Mouse (Mus musculus) retina, postnatal 1 day (tissue): ENCODE results near the gene Sash1.
A peak's percentile ranks its signal among the peaks of the same experiment; 100 is the strongest.
"Not testable (repeated sequence)": the region's sequence is repeated elsewhere in the genome, so short reads cannot be mapped to it uniquely, and the experiment has no call there.

Experiments used
- DNase-seq: peaks from one replicate; pipeline ENCODE4 v3.0.0-alpha.2; 2012

Gene Sash1

DNA sequence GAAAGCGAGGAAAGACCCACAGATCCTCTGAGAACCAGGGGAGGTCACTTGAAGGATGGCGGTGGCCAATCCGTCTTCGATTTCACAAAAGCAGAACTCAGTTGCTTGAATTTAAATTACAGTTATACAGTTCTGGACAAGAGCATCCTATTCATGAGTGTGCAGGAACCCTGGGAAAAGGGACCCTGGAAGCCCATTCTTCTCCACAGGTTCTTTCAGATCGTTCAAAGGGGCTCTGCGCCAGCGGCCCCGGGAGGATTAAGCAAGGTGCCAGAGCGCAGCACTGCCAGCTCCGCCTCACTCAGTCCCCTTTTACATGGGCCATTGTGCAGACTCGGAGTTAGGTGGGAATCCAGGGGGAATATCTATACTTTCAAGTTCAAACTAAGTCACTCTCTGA lies 136.3 kb downstream of the Sash1 start:
- DNase-seq, result no peak

DNA sequence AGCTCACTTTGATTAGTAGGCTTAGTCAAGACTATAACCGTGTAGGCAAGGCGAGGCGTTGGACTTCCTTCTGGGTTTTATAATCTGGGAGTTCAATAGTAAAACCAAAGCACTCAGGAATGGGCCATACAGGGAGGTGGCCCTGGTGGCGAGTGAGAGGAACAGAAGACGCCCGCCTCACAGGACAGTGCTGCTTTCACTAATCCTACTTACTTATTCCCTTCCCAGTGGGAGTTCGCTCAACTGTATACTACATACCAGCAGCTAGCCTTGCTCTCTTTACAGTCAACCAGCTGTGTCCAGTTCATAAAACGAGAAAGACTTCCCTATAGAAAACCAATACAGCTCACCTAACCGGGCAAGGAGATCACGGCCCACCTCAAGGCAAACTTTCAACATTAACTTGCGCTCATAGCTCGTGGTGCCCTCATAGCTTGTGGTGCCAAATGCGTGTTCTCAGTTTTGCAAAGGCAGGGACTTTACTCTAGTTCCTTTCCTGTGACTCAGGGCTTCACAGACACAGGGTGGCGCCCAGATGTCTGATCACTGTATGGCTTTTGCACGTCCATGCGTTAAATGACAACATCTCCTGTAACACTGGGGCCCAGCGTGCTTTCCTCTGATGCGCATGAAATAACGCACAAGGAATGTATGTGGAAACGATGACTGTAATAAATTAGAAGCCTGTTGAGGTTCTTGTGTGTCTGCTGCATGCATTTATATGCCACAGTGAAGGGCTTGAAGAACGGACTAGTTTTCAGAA lies 138.2 kb downstream of the Sash1 start:
- no peak for DNase-seq

- DNase-seq, result no peak
Observed at GRCm38 (mm10) chr10:8746082-8746696, 139.7 kb downstream of the Sash1 start.

GRCm38 (mm10) chr10:8742872-8743271 lies 143.0 kb downstream of the Sash1 start:
- peak; percentile 76 for DNase-seq

DNA sequence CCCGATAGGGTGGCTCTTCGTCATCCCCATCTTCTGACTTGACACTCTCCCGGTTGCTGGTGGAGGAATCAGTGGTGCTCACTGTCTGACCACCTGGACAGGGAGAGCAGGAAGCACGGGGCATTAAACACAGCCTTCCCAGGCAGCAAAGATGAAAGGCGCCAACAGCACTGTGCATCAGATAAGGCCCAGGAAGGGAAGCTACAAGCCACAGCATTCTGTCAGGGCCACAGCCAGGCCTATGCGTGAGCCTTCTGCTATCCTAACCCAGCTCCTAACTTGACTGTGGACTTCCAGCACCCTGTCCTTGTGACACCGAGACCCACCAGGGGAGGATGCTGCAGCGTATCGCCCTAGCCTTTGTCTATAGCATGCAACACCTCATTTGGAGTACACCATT lies 144.4 kb downstream of the Sash1 start:
- no peak for DNase-seq

DNA sequence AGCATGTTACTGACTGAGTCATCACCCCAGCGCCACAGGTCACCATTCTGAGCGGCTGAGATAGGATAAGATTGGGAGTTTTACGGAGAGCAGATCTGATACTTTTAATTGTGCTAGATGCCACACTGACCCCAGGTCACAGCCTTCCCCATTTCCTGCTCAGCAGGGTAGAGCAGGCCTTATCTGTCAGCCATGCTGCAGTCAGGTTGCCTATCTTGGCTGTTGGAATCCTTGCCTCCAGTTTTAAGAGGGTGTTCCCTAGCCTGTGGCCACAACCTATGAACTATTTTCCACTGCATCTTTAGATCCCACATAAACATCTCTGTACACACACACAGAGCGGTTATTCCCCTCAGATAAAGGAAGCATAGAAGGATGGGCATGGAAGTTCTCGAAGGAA lies 145.1 kb downstream of the Sash1 start:
- no peak for DNase-seq

- DNase-seq, result no peak
Observed at GRCm38 (mm10) chr10:8729387-8730337, 156.2 kb downstream of the Sash1 start.

GRCm38 (mm10) chr10:8719345-8719744 lies 166.5 kb downstream of the Sash1 start:
- DNase-seq, result no peak

DNA sequence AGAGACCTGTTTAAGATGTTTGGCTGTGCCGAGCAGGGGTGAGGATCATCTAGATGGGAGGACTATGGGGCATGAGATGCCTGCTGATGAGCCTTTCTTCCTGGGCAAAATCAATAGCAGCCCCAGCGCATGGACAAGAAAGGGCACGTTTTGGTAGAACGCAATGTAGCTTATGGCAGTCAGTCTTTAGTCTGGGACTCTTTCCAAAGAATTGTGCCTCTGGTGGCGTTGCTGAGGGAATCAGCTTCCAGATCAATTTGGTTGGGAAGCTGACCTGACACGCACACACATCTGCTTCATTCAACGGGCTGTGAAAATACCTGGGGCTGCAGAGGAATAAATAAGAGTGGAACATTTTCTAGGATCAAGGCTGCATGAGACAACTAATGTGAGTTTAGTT lies 167.0 kb downstream of the Sash1 start:
- no peak for DNase-seq

DNA sequence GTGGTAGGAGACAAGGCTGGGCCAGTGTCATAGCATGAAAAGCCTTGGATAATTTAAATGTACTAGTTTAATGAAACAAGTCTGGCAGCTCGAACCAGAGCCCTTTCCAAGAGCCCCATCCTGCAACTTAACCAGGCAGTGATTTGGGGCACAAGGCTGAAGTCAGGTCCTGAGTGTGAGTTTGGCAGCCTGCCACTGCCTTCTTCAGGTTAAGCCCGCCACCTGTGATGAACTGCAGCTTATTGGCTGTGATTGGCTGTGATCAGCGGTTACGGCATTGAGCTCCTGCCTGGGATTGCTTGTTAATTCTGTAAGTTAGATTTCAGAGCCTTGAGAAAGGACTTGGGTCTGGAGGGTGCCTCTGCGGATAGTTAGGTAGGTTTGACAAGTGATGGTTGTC lies 168.7 kb downstream of the Sash1 start:
- DNase-seq, result no peak

DNA sequence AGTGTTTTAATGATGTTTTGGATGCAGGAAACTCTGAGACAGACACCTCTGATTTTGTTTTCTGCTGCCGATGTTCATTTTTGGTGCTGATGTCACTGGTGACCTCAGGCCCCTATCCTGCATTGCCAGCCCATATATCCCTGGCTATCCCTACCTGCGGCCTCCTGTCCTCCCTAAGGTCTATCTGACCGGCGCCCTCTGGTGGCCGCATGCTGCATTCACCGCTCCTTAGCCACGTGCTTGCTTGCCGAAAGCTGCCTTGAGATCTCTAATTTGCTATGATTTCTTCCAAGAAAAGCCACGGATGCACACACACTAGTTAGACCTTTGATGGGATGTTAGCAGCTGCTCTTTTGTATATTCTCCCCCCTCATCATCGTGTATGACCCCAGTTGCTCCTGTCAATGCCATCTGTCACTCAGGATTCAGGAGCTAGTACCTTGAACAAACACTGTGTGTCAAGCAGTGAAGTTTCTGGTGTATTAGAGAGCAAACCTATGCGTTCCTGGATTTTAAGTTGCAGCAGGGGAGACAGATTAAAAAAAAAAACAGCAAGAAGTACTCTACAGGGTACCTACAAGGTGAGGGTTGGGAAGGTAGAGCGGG lies 170.1 kb downstream of the Sash1 start:
- DNase-seq, result peak; percentile 76

DNA sequence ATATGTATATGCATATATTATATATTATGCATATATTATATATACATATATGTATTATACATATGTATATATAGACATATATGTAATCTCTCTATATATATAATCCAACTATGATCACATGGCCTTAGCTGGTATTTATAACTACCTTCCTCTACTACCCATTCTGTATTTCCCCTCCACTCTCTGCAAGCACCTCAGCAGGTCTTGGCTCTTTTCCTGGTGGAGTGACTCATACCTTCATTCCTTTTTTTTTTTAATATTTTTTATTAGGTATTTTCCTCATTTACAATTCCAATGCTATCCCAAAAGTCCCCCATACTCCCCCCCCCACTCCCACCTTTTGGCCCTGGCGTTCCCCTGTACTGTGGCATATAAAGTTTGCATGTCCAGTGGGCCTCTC lies 189.2 kb downstream of the Sash1 start:
- not testable (repeated sequence) for DNase-seq

- peak; percentile 57 for DNase-seq
Observed at GRCm38 (mm10) chr10:8693996-8694500, 191.8 kb downstream of the Sash1 start.

DNA sequence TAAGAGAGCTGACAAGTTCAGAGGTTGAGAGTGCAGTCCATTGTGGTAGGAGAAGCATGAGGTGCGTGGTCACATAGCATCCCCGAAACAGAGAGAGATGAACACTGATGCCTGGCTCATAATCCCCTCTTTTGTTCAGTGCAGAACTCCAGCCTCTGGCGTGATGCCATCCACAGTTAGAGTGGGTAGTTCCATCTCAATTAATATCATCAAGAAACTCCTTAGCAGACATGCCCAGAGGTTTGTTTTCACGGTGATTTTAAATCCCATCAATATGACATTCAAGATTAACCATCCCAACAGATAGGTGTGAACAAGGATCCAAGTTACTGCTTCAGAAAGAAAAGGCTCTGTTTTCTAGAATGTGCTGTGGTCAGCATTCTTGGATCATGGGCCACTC lies 192.3 kb downstream of the Sash1 start:
- peak; percentile 51 for DNase-seq

DNA sequence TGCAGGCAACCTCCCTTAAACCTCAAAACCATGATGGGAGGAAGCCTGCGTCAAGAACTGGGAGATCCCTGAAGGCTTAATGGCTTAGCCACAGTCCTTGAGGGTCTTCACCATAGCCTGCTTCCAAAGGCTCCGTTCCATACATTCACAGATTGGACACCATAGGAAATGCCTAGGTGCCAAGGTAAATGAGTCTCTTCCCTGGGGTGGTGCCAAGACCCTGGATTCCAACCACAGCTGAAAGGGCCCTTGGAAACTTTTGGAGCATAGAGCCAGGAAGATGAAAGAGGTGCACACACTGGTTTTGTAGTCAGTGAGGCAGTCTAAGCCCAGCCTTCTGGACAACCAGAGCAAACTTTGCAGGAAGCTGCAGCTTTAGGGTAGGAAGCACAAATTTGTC lies 193.3 kb downstream of the Sash1 start:
- no peak for DNase-seq

- no peak for DNase-seq
Observed at GRCm38 (mm10) chr10:8686219-8686618, 199.7 kb downstream of the Sash1 start.

GRCm38 (mm10) chr10:8685269-8685668 lies 200.6 kb downstream of the Sash1 start:
- no peak for DNase-seq

DNA sequence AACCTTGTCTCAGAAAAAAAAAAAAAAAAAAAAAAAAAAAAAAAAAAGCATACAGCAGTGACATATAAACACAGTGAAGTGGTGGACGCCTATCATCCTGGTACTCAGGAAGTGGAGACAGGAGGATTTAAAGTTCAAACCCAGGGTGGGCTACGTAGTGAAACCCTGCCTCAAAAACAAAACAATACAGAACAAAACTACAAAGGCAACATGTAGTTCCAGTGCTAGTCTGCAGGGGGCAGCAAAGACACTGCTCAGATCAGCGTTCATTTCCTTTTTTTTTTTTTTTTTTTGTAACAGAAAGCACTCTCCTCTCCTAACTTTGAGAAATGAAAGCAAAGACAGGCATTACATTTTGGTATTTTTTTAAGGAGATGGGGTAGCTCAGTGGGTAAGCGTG lies 203.0 kb downstream of the Sash1 start:
- peak; percentile 75 for DNase-seq

- DNase-seq, result no peak
Observed at GRCm38 (mm10) chr10:8682341-8682740, 203.5 kb downstream of the Sash1 start.

DNA sequence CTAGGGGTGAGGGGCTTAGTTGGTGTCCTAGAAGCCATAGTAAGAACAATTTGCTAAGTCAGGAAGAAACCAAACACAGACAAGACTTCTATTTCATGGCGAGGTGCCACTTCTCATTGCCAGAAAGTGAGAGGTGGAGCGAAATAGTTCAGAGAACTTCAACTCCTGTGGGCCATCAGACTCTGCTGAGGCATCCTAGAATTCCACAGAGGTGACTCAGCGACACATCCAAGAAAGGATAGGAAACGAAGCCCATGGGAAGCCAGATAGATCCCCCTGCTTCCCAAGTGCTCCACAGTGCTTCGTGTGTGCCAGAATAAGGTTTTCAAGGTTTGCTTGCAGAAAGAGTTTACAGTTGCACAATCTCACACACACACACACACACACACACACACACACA lies 209.1 kb downstream of the Sash1 start:
- DNase-seq, result no peak
